Mouse (Mus musculus) liver, embryonic 14.5 days (tissue): ENCODE measurements around the gene Ezh1. TPM values are rescaled to one million over a fixed set of nuclear protein-coding genes. Genes with fewer than 3 reads are reported as not detected.

ENCODE experiments used
- ATAC-seq: fragments of 200-750 bp; cut with Nextera tagmentation; 2 replicates; pipeline ENCODE4 v1.8.0; 2017; ENCODE audit warnings: moderate number of reproducible peaks, mild to moderate bottlenecking, moderate library complexity; ENCODE audit not compliant: insufficient read depth
- DNase-seq, 3 experiments: peaks; one replicate each; pipeline ENCODE4 v3.0.0-alpha.2; 2012 to 2013; ENCODE audit warnings: low read depth in 3 of 3, low spot score in 3 of 3
- H3K27ac ChIP-seq: fragments of 300-500 bp; sonication (generic); 2 replicates; pipeline ENCODE4 v1.5.1; 2014; ENCODE audit warnings: moderate library complexity, mild to moderate bottlenecking, control low read depth, inconsistent platforms
- H3K27me3 ChIP-seq: fragments of 300-500 bp; sonication (generic); 2 replicates; pipeline ENCODE4 v1.6.1; 2014; ENCODE audit warnings: mild to moderate bottlenecking, low read length, moderate library complexity; ENCODE audit not compliant: control insufficient read depth, insufficient read depth
- H3K36me3 ChIP-seq: fragments of 300-500 bp; sonication (generic); replicated peaks from 2 replicates; pipeline ENCODE4 v1.6.1; 2014; ENCODE audit warnings: low read depth; ENCODE audit not compliant: control insufficient read depth, insufficient read depth
- H3K4me1 ChIP-seq, 2 experiments: fragments of 200-500 bp in 1 of 2; fragments of 300-500 bp in 1 of 2; sonication (generic) in 1 of 2; replicated peaks; 2 replicates each; pipeline ENCODE4 v1.6.1; 2012 to 2014; ENCODE audit warnings: antibody characterized with exemption in 1 of 2, inconsistent platforms in 1 of 2, low read length in 1 of 2; ENCODE audit not compliant: control insufficient read depth in 2 of 2, insufficient read depth in 2 of 2
- H3K4me2 ChIP-seq: fragments of 300-500 bp; sonication (generic); 2 replicates; pipeline ENCODE4 v1.6.1; 2014; ENCODE audit warnings: low read depth, mild to moderate bottlenecking, control low read depth, moderate library complexity
- H3K4me3 ChIP-seq, 2 experiments: fragments of 200-500 bp in 1 of 2; fragments of 300-500 bp in 1 of 2; sonication (generic) in 1 of 2; 2 replicates each; pipeline ENCODE4 v1.5.1; 2012 to 2014; ENCODE audit warnings: low read depth in 2 of 2, low read length in 2 of 2, mild to moderate bottlenecking in 2 of 2, control low read depth in 1 of 2, inconsistent platforms in 1 of 2, moderate library complexity in 1 of 2; ENCODE audit not compliant: insufficient read depth in 1 of 2
- H3K9ac ChIP-seq: fragments of 300-500 bp; sonication (generic); replicated peaks from 2 replicates; pipeline ENCODE4 v1.6.1; 2014; ENCODE audit warnings: mild to moderate bottlenecking, control low read depth, moderate library complexity
- H3K9me3 ChIP-seq: fragments of 300-500 bp; sonication (generic); 2 replicates; pipeline ENCODE4 v1.6.1; 2016; ENCODE audit warnings: low read length, mixed read lengths; ENCODE audit not compliant: control insufficient read depth
- CTCF ChIP-seq: IDR thresholded peaks from 2 replicates; pipeline ENCODE4 v1.5.1; 2016; ENCODE audit warnings: antibody characterized with exemption, low read depth, control low read depth
- EP300 ChIP-seq: IDR thresholded peaks from 2 replicates; pipeline ENCODE4 v1.6.1; 2016; ENCODE audit warnings: antibody characterized with exemption, low read depth
- WGBS: fragments of 180-500 bp; shearing (Covaris S2); extraction: QIAGEN DNeasy Blood & Tissue Kit; methylation state at CpG from one replicate; pipeline ENCODE4 v1.1.7; 2014; ENCODE audit not compliant: insufficient replicate concordance; 5-methylcytosine and 5-hydroxymethylcytosine counted together
- polyA plus RNA-seq, 2 experiments: library from polyadenylated mRNA; depleted of rRNA in 1 of 2; stranded (reverse) in 1 of 2; unstranded in 1 of 2; fragments of >200 nt; fragmentation: Nextera tagmentation in 1 of 2; extraction: Ambion mirVana in 1 of 2; gene quantifications; 2 replicates each; pipeline versions ENCODE4 v1.2.1 to v1.2.3; 2012 to 2014

Ezh1 gene
- polyA plus RNA-seq, 2 experiments = 7.9 to 8.8 TPM

- 54% methylated on average over 36 of the region's 36 CpGs for WGBS
- no peak overlapping the region for H3K4me3 ChIP-seq
- H3K9ac ChIP-seq = no peak overlapping the region
- peaks cover 55% of the 10 kb centered on the region for H3K27me3 ChIP-seq
- DNase-seq (no peak), ATAC-seq (no peak)
- TF ChIP-seq CTCF (no peak), EP300 (no peak)
- no peaks in the 10 kb centered on the region for H3K36me3 ChIP-seq
- peaks cover 0 to 2% of the 10 kb centered on the region in 2 experiments; a peak in 2 of 4 replicates for H3K4me1 ChIP-seq
- no peak overlapping the region for H3K27ac ChIP-seq
- no peaks in the 10 kb centered on the region for H3K9me3 ChIP-seq
- H3K4me2 ChIP-seq = no peak overlapping the region
These were observed 47.9 kb downstream of the Ezh1 start for GRCm38 (mm10) chr11:101178061-101179058.

GRCm38 (mm10) chr11:101176933-101177773 lies 49.1 kb downstream of the Ezh1 start:
- Histone ChIP-seq H3K4me1 (peaks cover 0 to 8% of the 10 kb centered on the region in 2 experiments; a peak in 2 of 4 replicates), H3K4me3 (no peak overlapping the region), H3K4me2 (no peak overlapping the region), H3K27me3 (peaks cover 67% of the 10 kb centered on the region), H3K27ac (no peak overlapping the region), H3K9me3 (no peaks in the 10 kb centered on the region), H3K9ac (no peak overlapping the region), H3K36me3 (no peaks in the 10 kb centered on the region)
- DNase-seq (no peak), ATAC-seq (no peak)
- TF ChIP-seq CTCF (peak; percentile 68), EP300 (no peak)
- 29% methylated on average over 22 of the region's 22 CpGs for WGBS

GRCm38 (mm10) chr11:101176117-101176691 lies 50.1 kb downstream of the Ezh1 start:
- no peak overlapping the region; the same call in 1 of the 2 replicates for H3K4me2 ChIP-seq
- H3K27me3 ChIP-seq = peaks cover 76% of the 10 kb centered on the region
- no peak overlapping the region for H3K4me3 ChIP-seq
- H3K36me3 ChIP-seq = no peaks in the 10 kb centered on the region
- H3K27ac ChIP-seq = no peak overlapping the region
- TF ChIP-seq CTCF (peak; percentile 26; the same call in 1 of the 2 replicates), EP300 (no peak)
- no peak for DNase-seq
- no peak for ATAC-seq
- H3K4me1 ChIP-seq = peaks cover 0 to 12% of the 10 kb centered on the region in 2 experiments; a peak in 2 of 4 replicates
- no peaks in the 10 kb centered on the region for H3K9me3 ChIP-seq
- WGBS = 3% methylated on average over 25 of the region's 25 CpGs
- H3K9ac ChIP-seq = no peak overlapping the region

GRCm38 (mm10) chr11:101175636-101176116 lies 50.6 kb downstream of the Ezh1 start:
- no peak overlapping the region for H3K27ac ChIP-seq

More at GRCm38 (mm10) chr11:101175636-101176116, 50.6 kb downstream of the Ezh1 start:
- ATAC-seq (no peak), DNase-seq (no peak)
- Histone ChIP-seq H3K9ac (no peak overlapping the region), H3K4me3 (no peak overlapping the region), H3K4me2 (no peak overlapping the region; the same call in 1 of the 2 replicates), H3K36me3 (no peaks in the 10 kb centered on the region), H3K9me3 (no peaks in the 10 kb centered on the region), H3K4me1 (peaks cover 0 to 12% of the 10 kb centered on the region in 2 experiments; a peak in 2 of 4 replicates), H3K27me3 (peaks cover 82% of the 10 kb centered on the region)
- no peak for TF ChIP-seq EP300
- TF ChIP-seq CTCF = no peak
- 7% methylated on average over 11 of the region's 11 CpGs for WGBS
